Mouse (Mus musculus): Measurements from ENCODE around the gene Mgst2.

Mgst2 gene

GRCm38 (mm10) chr3:51660060-51660459, at the start of gene Mgst2:
Gene Mgst2 (plus strand): TSS chr3:51660360.
- in situ Hi-C loops (cut with MboI, MseI): no loop called here

GRCm38 (mm10) chr3:51611972-51612371, 48.2 kb upstream of the Mgst2 start:
- in situ Hi-C loops (cut with MboI, MseI): no loop called here

- in situ Hi-C loops (cut with MboI, MseI): no loop called here
Measured at GRCm38 (mm10) chr3:51612398-51613356, 47.5 kb upstream of the Mgst2 start.

GRCm38 (mm10) chr3:51614278-51614677, 45.9 kb upstream of the Mgst2 start:
- in situ Hi-C loops (cut with MboI, MseI): no loop called here

DNA sequence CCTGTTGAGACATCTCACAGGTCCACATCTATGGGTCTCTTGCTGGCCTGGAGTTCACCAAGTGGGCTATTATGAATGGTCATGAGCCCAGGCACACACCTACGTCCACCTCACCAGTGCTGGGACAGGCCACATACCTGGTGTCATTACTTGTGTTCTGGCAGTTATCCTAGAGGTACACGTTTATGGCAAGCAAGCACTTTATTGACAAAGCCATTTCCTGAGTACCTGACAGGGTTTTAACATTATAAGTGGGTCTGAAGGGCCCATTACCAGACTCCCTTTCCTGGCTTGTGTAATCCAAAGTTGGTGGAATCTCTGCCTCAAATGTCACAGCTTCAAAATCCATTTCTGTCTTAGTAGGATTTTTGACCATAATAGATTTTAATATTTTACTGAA, 36.2 kb upstream of the Mgst2 start:
- in situ Hi-C loops (cut with MboI, MseI): no loop called here

GRCm38 (mm10) chr3:51627741-51628140, 32.4 kb upstream of the Mgst2 start:
- in situ Hi-C loops (cut with MboI, MseI): no loop called here

GRCm38 (mm10) chr3:51628977-51629376, 31.2 kb upstream of the Mgst2 start:
- in situ Hi-C loops (cut with MboI, MseI): no loop called here

DNA sequence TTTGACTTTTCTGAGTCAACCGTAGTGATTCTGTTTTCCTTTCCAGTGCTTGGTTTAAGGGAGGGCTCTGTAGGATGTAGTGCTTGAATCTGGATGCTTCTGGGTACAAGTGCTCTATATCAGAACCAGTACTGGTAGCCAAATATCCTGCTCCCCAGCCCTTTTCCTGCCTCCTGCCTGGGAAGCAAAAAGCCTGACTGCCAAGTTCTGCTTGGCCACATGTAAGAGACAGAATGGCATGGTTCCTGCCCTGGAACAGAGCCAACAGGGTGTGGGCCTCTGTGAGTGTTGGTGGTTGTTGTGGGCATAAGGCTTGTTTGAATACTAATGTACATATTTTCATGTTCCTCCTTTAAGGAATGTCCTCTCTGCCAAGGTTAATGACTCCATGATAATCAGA, 29.4 kb upstream of the Mgst2 start:
- in situ Hi-C loops (cut with MboI, MseI): no loop called here

- in situ Hi-C loops (cut with MboI, MseI): no loop called here
Measured at GRCm38 (mm10) chr3:51631971-51632370, 28.2 kb upstream of the Mgst2 start.

- in situ Hi-C loops (cut with MboI, MseI): no loop called here
Measured at GRCm38 (mm10) chr3:51634451-51634850, 25.7 kb upstream of the Mgst2 start.

DNA sequence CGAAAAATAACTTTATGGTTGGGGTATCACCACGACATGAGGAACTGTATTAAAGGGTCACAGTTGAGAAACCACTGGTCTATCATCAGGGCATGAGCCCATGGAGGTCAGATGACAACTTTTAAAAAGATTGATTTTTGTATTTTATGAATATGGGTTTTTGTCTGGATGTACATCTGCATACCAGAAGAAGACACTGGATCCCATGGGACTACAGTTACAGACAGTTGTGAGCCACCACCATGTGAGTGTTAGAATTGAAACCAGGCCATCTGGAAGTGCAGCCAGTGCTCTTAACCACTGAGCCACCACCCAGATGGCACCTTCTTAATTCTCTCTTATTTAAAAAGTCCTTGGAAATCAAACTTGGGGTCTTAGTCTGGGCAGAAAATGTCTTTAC, 24.2 kb upstream of the Mgst2 start:
- in situ Hi-C loops (cut with MboI, MseI): no loop called here

DNA sequence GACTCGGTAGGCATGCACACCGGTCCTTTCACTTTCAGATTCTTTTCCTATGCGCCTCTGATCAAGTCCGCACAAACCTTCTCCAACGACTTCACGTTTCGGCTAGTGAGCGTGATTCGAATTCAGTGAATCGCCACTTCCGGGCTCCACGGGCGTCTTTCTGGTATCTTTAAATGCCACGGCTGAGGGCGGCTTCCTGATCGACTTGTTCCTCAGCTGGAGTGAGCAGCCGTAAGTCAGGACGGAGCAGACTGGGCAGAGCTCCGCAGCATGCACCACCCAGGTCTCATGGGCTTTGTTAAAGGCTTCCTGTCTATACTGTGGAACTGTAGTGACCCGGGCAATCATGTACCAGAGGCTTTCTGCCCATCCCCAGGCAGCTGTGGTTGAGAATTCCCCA, 23.5 kb upstream of the Mgst2 start:
- in situ Hi-C loops (cut with MboI, MseI): no loop called here

DNA sequence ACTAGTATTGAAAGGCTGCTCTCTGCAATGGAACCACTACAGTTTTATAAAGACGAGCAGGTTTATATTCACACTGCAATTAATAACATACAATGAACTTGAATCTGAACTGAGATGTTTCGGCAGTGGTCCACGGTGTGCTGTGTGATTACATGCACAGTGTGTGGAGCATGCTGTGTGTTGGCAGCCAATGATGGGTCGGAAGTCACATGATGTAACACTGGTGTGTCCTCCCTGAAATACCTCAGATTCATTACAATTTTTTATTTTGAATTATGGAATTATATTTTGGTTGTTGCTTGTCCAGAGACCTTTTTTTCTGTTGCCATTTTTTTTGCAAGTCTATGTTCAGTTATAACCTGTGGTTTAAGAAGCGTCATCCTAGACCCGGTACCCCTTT, 22.8 kb upstream of the Mgst2 start:
- in situ Hi-C loops (cut with MboI, MseI): no loop called here

DNA sequence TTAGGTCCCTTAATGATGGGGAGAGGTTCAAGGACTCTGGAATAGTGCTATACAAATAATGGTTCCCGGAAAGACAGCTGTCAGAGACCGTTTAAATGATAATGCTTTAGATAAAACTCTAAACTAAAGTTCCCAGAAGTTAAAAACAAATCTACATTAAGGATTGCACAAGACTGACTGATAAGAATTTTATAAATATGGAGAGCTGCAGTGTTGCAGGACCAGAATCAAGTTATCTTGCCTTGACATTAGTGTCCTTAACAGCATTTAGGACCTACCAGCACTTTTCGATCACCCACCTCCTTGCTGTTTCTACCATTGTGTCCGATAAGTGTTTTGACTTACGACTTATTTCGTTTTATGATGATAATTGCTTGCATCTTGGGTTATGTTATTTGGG, 21.9 kb upstream of the Mgst2 start:
- in situ Hi-C loops (cut with MboI, MseI): no loop called here

GRCm38 (mm10) chr3:51645484-51645883, 14.7 kb upstream of the Mgst2 start:
- in situ Hi-C loops (cut with MboI, MseI): loop anchor here (5.0 kb wide), 1 partner anchor 133 kb away; no protein-coding TSS in a partner anchor

- in situ Hi-C loops (cut with MboI, MseI): loop anchor here (5.0 kb wide), 1 partner anchor 134 kb away; no protein-coding TSS in a partner anchor
Measured at GRCm38 (mm10) chr3:51646301-51646700, 13.9 kb upstream of the Mgst2 start.

GRCm38 (mm10) chr3:51647356-51647755, 12.8 kb upstream of the Mgst2 start:
- in situ Hi-C loops (cut with MboI, MseI): loop anchor here (5.0 kb wide), 1 partner anchor 135 kb away; no protein-coding TSS in a partner anchor

DNA sequence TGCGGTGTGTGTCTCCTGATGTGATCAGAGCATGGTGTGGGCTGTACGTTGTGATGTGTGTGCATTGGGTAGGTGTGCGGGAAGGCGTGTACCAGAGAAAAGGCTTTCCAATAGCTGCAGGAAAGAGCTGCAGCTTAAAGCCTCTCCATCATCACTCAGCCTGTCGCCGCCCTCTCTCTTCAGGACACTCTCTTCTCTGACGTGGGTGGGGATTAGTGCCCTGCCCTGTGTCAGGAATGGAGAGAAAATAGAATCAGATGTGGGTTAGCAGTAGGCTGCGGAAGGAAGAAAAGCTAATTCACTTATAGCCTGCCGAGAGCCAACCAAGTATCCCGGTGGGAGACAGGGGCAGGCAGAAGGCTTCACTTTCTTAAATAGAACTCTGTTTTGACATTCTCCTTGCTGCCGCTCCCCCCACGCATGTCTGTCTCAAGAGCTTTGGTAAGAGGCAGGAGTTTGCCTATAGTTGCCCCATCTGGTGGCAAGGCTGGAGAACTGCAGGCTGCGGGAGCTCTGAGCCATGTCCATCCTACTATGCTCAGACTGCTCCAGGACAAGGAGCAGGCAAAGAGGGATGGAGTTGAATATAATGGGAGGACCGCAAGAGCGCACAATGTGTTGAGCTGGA, 12.0 kb upstream of the Mgst2 start:
- in situ Hi-C loops (cut with MboI, MseI): loop anchor here (5.0 kb wide), 1 partner anchor 136 kb away; no protein-coding TSS in a partner anchor

DNA sequence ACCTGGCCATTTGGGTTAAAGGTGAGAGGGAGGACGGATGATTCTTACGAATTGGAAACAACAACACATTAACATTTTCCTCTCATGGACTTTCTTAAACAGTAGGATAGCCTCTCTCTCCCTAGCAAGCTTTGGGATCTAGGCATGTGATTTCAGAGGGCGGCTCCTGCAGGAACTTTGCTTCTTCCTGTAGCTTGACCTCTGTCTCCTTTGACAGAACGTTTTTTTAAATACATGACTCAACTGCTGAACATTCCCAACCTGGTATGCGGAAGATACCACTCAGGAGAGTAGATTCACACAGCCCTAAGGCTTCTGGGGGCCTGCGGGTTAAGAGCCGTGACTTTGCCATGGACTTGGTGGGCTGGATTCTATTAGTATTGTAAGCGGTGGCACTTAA, 10.7 kb upstream of the Mgst2 start:
- in situ Hi-C loops (cut with MboI, MseI): loop anchor here (5.0 kb wide), 1 partner anchor 137 kb away; no protein-coding TSS in a partner anchor

GRCm38 (mm10) chr3:51649986-51650385, 10.2 kb upstream of the Mgst2 start:
- in situ Hi-C loops (cut with MboI, MseI): loop anchor here (5.0 kb wide), 1 partner anchor 138 kb away; no protein-coding TSS in a partner anchor

DNA sequence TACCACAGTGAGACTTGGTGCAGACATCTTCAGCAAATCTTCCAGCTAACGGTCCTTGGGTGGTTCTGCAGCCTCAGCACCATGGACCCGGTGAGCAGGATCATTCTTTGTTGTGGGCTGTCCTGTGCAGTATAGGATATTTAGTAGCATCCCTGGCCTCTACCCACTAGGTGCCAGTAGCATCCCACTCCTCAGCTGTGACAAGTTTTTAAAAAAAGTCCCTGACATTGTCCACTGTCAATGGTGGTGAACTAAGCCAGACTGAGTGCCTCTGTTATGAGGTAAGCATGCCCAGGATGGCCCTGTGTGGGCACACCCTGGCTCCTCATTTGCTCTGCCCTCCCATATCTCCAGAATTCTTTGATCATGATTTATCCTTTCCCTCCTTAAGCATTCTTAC, 9.0 kb upstream of the Mgst2 start:
- in situ Hi-C loops (cut with MboI, MseI): no loop called here

DNA sequence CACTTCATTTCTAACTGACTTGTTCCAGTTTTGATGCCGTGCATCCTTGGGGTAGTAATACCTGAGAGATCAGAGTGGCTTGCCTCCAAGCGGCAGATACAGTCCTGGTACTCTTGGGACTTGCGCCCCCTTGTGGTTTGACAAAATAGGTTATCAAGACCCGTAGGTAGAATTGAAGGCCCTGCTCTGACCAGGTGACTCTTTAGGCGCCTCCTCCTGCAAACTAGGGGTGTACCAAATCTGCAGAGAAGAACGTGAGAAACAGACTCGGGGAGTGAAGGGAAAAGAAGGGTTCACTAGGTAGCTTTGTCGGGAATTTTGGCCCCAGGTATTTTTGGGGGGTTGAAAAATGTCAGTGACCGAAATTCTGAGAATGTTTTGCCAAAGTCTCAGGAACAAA, 7.9 kb upstream of the Mgst2 start:
- in situ Hi-C loops (cut with MboI, MseI): no loop called here

DNA sequence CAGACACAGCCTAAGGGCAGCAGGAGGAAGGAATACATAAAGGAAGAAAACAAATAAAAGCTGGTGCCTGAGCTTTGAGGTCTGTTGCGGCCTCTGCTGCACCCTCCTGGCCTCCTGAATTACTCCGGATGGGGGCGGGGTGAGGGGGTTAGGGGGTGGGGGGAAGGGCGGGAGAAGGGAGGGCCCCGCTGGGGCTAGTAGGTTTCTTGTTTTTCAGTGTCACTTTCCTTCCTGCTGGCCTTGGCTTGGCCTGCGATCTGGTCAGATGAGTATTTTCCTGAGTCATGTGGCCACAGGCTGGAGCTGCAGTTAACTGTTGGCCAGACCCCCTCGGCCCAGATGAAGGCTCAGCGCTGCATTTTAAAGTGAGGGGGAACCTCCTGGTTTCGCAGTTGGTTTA, 7.5 kb upstream of the Mgst2 start:
- in situ Hi-C loops (cut with MboI, MseI): no loop called here
